Mouse (Mus musculus): ENCODE measurements around the gene Stx3. TPM values are rescaled to one million over a fixed set of nuclear protein-coding genes. Genes with fewer than 3 reads are reported as not detected.
A peak's percentile ranks its signal among the peaks of the same experiment; 100 is the strongest.

The Stx3 gene
- polyA plus RNA-seq, 1 experiment from 2014 or later: 8.4 TPM

DNA sequence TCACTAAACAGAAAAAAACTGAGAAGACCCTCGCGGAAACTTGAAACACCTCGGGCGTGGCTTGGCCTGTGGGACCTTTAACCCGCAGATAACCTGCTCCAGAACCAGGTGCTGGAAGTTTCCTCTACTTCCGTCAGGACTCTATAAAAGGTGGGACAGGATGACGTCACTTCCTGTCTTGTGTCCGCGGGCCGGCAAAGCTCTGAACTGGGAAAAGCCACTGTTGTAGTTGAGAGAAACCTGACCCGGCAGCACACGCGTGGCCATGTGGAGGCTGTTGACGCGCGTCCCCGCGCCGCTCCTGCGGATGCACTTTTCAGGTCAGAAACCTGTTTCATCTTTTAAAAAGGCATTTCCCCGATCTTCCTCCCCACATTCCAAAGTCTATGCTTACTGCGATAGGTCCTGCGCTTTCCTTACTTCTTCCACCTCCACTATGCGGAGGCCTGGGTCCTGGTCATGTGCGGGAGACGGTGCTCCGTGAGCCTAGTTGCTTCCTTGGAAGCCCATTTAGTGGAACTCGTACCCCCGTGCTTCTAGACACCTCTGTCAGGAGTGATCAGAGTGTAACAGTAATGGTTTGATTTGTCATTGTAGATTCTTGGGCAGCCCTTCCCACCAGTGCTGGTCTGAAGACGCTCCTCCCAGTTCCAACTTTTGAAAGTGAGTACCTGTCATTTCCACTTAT is 48.9 kb downstream of the Stx3 start, which contains the start of gene Mrpl16:
Mrpl16 (plus strand) TSS at position 187 of the 688 bp plus-strand sequence.
- H3K4me1 ChIP-seq (ENCODE audit: control insufficient read depth, insufficient read depth, low read length): no peaks in the 10 kb centered on the region
- H3K9me3 ChIP-seq (ENCODE audit: control insufficient read depth, low read length): no peaks in the 10 kb centered on the region
- H3K36me3 ChIP-seq (ENCODE audit: control insufficient read depth, insufficient read depth, low read length): no peaks in the 10 kb centered on the region; the same call in 1 of the 2 replicates
- H3K9ac ChIP-seq (ENCODE audit: low read length): peak within 1 kb of the TSS; percentile 66
- WGBS: under 1% methylated on average over 30 of the region's 30 CpGs
- H3K4me2 ChIP-seq (ENCODE audit: low read depth, severe bottlenecking): peak within 1 kb of the TSS; percentile 67
- ATAC-seq (ENCODE audit: insufficient number of reproducible peaks, low FRiP score, low TSS enrichment, low read depth) (peak; percentile 90), DNase-seq (ENCODE audit: low spot score) (peak; percentile 93)
- peak within 1 kb of the TSS; percentile 64 for H3K4me3 ChIP-seq (ENCODE audit: low read depth, low read length)
- H3K27ac ChIP-seq (replicated peaks; ENCODE audit: low read depth, low read length): no peak within 1 kb of the TSS
- H3K27me3 ChIP-seq (ENCODE audit: control insufficient read depth, insufficient read depth, low read length): no peaks in the 10 kb centered on the region

GRCm38 (mm10) chr19:11769257-11769920 is 49.8 kb downstream of the Stx3 start:
- WGBS: 86% methylated on average over 5 of the region's 5 CpGs
- no peak for ATAC-seq (ENCODE audit: insufficient number of reproducible peaks, low FRiP score, low TSS enrichment, low read depth)
- H3K27me3 ChIP-seq (ENCODE audit: control insufficient read depth, insufficient read depth, low read length): no peaks in the 10 kb centered on the region
- H3K4me3 ChIP-seq (ENCODE audit: low read depth, low read length): no peak overlapping the region
- H3K36me3 ChIP-seq (ENCODE audit: control insufficient read depth, insufficient read depth, low read length): no peaks in the 10 kb centered on the region
- no peaks in the 10 kb centered on the region for H3K4me1 ChIP-seq (ENCODE audit: control insufficient read depth, insufficient read depth, low read length)
- no peak for DNase-seq (ENCODE audit: low spot score)
- no peak overlapping the region for H3K4me2 ChIP-seq (ENCODE audit: low read depth, severe bottlenecking)
- H3K9ac ChIP-seq (ENCODE audit: low read length): no peak overlapping the region
- H3K27ac ChIP-seq (replicated peaks; ENCODE audit: low read depth, low read length): no peak overlapping the region
- no peaks in the 10 kb centered on the region for H3K9me3 ChIP-seq (ENCODE audit: control insufficient read depth, low read length)

DNA sequence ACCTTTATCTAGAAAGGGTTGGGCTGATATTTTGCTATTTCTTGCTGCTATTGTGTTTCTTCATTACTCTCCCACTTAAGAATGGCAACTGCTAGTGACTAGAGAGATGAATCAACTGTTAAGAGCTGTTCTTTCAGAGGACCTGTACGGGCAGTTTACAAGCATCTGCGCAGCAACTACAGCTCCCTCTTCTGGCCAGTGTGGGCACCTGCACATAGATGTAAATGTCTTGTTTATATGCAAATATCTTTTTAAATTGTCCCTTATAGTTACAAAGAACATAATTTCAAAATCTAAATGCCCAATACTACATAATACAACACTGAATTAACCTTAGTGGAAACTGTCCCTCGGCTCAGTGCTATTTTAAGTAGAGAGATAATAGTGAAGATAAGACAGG is 51.0 kb downstream of the Stx3 start:
- Histone ChIP-seq H3K9me3 (ENCODE audit: control insufficient read depth, low read length) (no peaks in the 10 kb centered on the region), H3K4me2 (ENCODE audit: low read depth, severe bottlenecking) (no peak overlapping the region), H3K27ac (replicated peaks; ENCODE audit: low read depth, low read length) (no peak overlapping the region), H3K36me3 (ENCODE audit: control insufficient read depth, insufficient read depth, low read length) (no peaks in the 10 kb centered on the region), H3K9ac (ENCODE audit: low read length) (no peak overlapping the region), H3K4me1 (ENCODE audit: control insufficient read depth, insufficient read depth, low read length) (no peaks in the 10 kb centered on the region), H3K4me3 (ENCODE audit: low read depth, low read length) (no peak overlapping the region), H3K27me3 (ENCODE audit: control insufficient read depth, insufficient read depth, low read length) (no peaks in the 10 kb centered on the region)
- DNase-seq (ENCODE audit: low spot score) (no peak), ATAC-seq (ENCODE audit: insufficient number of reproducible peaks, low FRiP score, low TSS enrichment, low read depth) (no peak)
- 15% methylated on average over 3 of the region's 3 CpGs for WGBS

DNA sequence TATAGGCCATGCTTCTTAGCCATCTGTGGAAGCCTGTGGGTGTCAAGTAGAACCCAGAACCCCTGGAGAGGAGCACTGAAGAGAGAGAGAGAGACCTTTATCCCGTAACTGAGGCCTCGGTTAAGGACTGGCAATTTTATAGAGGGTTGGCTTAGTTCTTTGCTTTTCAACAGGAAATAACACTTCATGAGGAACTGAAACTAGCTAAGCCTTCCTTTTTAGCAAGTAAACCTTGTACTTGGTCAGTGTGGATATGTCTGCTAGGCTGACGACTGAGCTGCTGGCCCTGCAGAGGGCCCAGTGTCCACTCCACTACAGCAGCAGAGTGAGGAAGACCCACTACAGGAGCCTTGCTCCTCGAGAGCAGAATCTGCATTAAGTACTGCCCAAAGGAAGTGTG is 52.8 kb downstream of the Stx3 start:
- H3K27ac ChIP-seq (replicated peaks; ENCODE audit: low read depth, low read length): no peak overlapping the region
- no peaks in the 10 kb centered on the region for H3K36me3 ChIP-seq (ENCODE audit: control insufficient read depth, insufficient read depth, low read length)
- no peaks in the 10 kb centered on the region for H3K27me3 ChIP-seq (ENCODE audit: control insufficient read depth, insufficient read depth, low read length)
- WGBS: 74% methylated on average over 4 of the region's 4 CpGs
- DNase-seq (ENCODE audit: low spot score): no peak
- no peaks in the 10 kb centered on the region for H3K9me3 ChIP-seq (ENCODE audit: control insufficient read depth, low read length)
- H3K4me3 ChIP-seq (ENCODE audit: low read depth, low read length): no peak overlapping the region
- no peak for ATAC-seq (ENCODE audit: insufficient number of reproducible peaks, low FRiP score, low TSS enrichment, low read depth)
- no peak overlapping the region for H3K9ac ChIP-seq (ENCODE audit: low read length)
- H3K4me1 ChIP-seq (ENCODE audit: control insufficient read depth, insufficient read depth, low read length): no peaks in the 10 kb centered on the region
- H3K4me2 ChIP-seq (ENCODE audit: low read depth, severe bottlenecking): no peak overlapping the region

- H3K4me1 ChIP-seq (ENCODE audit: control insufficient read depth, insufficient read depth, low read length): no peaks in the 10 kb centered on the region
- H3K9ac ChIP-seq (ENCODE audit: low read length): no peak overlapping the region
- DNase-seq (ENCODE audit: low spot score) (no peak), ATAC-seq (ENCODE audit: insufficient number of reproducible peaks, low FRiP score, low TSS enrichment, low read depth) (no peak)
- no peaks in the 10 kb centered on the region for H3K36me3 ChIP-seq (ENCODE audit: control insufficient read depth, insufficient read depth, low read length)
- no peak overlapping the region for H3K27ac ChIP-seq (replicated peaks; ENCODE audit: low read depth, low read length)
- H3K9me3 ChIP-seq (ENCODE audit: control insufficient read depth, low read length): no peaks in the 10 kb centered on the region
- no peak overlapping the region for H3K4me2 ChIP-seq (ENCODE audit: low read depth, severe bottlenecking)
- no peak overlapping the region for H3K4me3 ChIP-seq (ENCODE audit: low read depth, low read length)
- H3K27me3 ChIP-seq (ENCODE audit: control insufficient read depth, insufficient read depth, low read length): no peaks in the 10 kb centered on the region
- 83% methylated on average over 3 of the region's 3 CpGs for WGBS
These were observed 54.1 kb downstream of the Stx3 start for GRCm38 (mm10) chr19:11765059-11765458.

GRCm38 (mm10) chr19:11747298-11747697 is 71.9 kb downstream of the Stx3 start, which contains the start of gene Gif:
Gene Gif (plus strand): TSS chr19:11747554.
- ATAC-seq (ENCODE audit: insufficient number of reproducible peaks, low FRiP score, low TSS enrichment, low read depth): no peak
- Histone ChIP-seq H3K4me2 (ENCODE audit: low read depth, severe bottlenecking) (no peak within 1 kb of the TSS), H3K9me3 (ENCODE audit: control insufficient read depth, low read length) (no peaks in the 10 kb centered on the region), H3K9ac (ENCODE audit: low read length) (no peak within 1 kb of the TSS), H3K27me3 (ENCODE audit: control insufficient read depth, insufficient read depth, low read length) (no peaks in the 10 kb centered on the region), H3K36me3 (ENCODE audit: control insufficient read depth, insufficient read depth, low read length) (no peaks in the 10 kb centered on the region), H3K4me3 (ENCODE audit: low read depth, low read length) (no peak within 1 kb of the TSS), H3K4me1 (ENCODE audit: control insufficient read depth, insufficient read depth, low read length) (no peaks in the 10 kb centered on the region), H3K27ac (replicated peaks; ENCODE audit: low read depth, low read length) (no peak within 1 kb of the TSS)
- 87% methylated on average over 2 of the region's 2 CpGs for WGBS
- DNase-seq (ENCODE audit: low spot score): no peak

DNA sequence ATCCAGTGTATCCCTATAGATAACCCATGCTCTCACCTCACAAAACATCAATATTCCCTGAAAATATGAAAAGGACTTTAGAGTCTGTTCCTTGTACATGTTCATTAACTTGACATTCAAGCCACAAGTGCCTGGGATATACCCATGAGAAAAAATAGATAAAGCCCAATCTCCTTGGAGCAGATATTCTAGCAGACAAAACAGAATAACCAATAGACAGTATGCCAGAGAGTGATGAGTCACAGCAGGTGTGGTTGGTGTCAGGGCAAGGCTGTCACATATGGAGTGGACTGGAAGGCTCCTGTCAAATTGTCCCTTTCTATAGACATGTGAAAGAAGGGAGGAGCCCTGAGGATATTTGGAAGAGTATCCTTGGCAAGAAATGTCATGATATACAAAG is 73.5 kb downstream of the Stx3 start:
- H3K27ac ChIP-seq (replicated peaks; ENCODE audit: low read depth, low read length): no peak overlapping the region
- no peak overlapping the region for H3K9ac ChIP-seq (ENCODE audit: low read length)
- no peak overlapping the region for H3K4me3 ChIP-seq (ENCODE audit: low read depth, low read length)
- H3K9me3 ChIP-seq (ENCODE audit: control insufficient read depth, low read length): no peaks in the 10 kb centered on the region
- no peak overlapping the region for H3K4me2 ChIP-seq (ENCODE audit: low read depth, severe bottlenecking)
- ATAC-seq (ENCODE audit: insufficient number of reproducible peaks, low FRiP score, low TSS enrichment, low read depth) (no peak), DNase-seq (ENCODE audit: low spot score) (no peak)
- H3K36me3 ChIP-seq (ENCODE audit: control insufficient read depth, insufficient read depth, low read length): no peaks in the 10 kb centered on the region
- no peaks in the 10 kb centered on the region for H3K4me1 ChIP-seq (ENCODE audit: control insufficient read depth, insufficient read depth, low read length)
- no peaks in the 10 kb centered on the region for H3K27me3 ChIP-seq (ENCODE audit: control insufficient read depth, insufficient read depth, low read length)

DNA sequence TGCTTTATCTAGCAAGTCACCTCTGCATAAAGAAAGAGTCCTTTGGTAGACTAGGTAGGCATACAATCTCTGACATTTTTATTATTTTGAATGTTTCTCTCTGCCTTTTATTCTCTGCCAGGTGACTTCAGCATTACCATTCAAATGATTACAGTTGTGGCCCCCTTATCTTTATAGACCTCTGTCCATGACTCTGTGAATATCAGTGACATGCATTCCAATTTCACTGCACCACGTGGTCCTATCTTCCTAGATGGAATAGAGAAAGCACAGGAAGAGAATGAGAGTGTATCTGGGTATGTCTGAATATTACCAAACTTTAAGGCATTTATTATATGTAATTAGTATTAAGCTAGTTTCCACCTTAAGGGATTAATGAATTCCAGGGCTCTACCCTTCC is 82.7 kb downstream of the Stx3 start:
- Histone ChIP-seq H3K4me2 (ENCODE audit: low read depth, severe bottlenecking) (no peak overlapping the region), H3K27ac (replicated peaks; ENCODE audit: low read depth, low read length) (no peak overlapping the region), H3K36me3 (ENCODE audit: control insufficient read depth, insufficient read depth, low read length) (no peaks in the 10 kb centered on the region), H3K9me3 (ENCODE audit: control insufficient read depth, low read length) (no peaks in the 10 kb centered on the region), H3K9ac (ENCODE audit: low read length) (no peak overlapping the region), H3K4me3 (ENCODE audit: low read depth, low read length) (no peak overlapping the region), H3K27me3 (ENCODE audit: control insufficient read depth, insufficient read depth, low read length) (no peaks in the 10 kb centered on the region), H3K4me1 (ENCODE audit: control insufficient read depth, insufficient read depth, low read length) (no peaks in the 10 kb centered on the region)
- WGBS: 59% methylated on average over 1 of the region's 1 CpGs
- no peak for ATAC-seq (ENCODE audit: insufficient number of reproducible peaks, low FRiP score, low TSS enrichment, low read depth)
- DNase-seq (ENCODE audit: low spot score): no peak

Measured in limb, embryonic 11.5 days (tissue).